Mouse (Mus musculus): ENCODE data around the gene Ypel2. TPM values are rescaled to one million over a fixed set of nuclear protein-coding genes. Genes with fewer than 3 reads are reported as not detected.

The Ypel2 gene
- total RNA-seq, 2 experiments from 2014 or later = 4.5 to 11.6 TPM

GRCm38 (mm10) chr11:86969041-86969821 is 24.3 kb downstream of the Ypel2 start:
- no peak for TF ChIP-seq CTCF (IDR thresholded peaks at IDR 0.05)
- DNase-seq = peak; percentile 6
- H3K4me3 ChIP-seq = no peak overlapping the region
- intact Hi-C loops (cut with DNase I) = no loop called here
- peak overlapping the region; percentile 32; the same call in 1 of the 2 replicates for H3K27ac ChIP-seq

GRCm38 (mm10) chr11:86967506-86967905 is 26.0 kb downstream of the Ypel2 start:
- peak overlapping the region; percentile 16; the same call in 1 of the 2 replicates for H3K27ac ChIP-seq
- TF ChIP-seq CTCF (IDR thresholded peaks at IDR 0.05) = no peak
- intact Hi-C loops (cut with DNase I) = no loop called here
- DNase-seq = peak; percentile 10
- H3K4me3 ChIP-seq = no peak overlapping the region

GRCm38 (mm10) chr11:86966696-86967095 is 26.8 kb downstream of the Ypel2 start:
- TF ChIP-seq CTCF (IDR thresholded peaks at IDR 0.05) = no peak
- intact Hi-C loops (cut with DNase I) = no loop called here
- H3K27ac ChIP-seq = no peak overlapping the region
- DNase-seq = no peak
- H3K4me3 ChIP-seq = no peak overlapping the region

- intact Hi-C loops (cut with DNase I) = no loop called here
- no peak overlapping the region for H3K27ac ChIP-seq
- TF ChIP-seq CTCF (IDR thresholded peaks at IDR 0.05) = no peak
Observed at GRCm38 (mm10) chr11:86965079-86965478, 28.4 kb downstream of the Ypel2 start.

DNA sequence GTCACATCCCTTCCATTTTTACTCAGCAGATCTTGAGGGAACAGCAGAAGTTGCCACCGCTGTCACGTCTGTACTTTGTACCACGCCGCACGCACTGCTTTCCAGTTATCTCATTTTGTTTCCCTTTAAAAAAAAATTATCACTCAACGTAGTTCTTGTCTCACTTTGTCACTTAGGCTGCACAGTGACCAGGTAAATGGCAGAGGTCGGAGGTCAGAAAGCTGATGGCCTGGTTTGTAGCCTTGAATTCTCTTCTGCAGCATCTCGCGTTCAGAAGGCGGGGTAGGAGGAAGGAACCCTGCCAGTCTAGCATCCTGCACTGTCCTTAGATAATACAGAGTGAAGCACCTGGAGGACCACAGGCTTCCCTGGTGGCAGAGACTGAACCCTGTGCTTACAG is 29.8 kb downstream of the Ypel2 start:
- Histone ChIP-seq H3K27ac (peak overlapping the region; percentile 94), H3K4me3 (no peak overlapping the region)
- DNase-seq = peak; percentile 15
- TF ChIP-seq CTCF (IDR thresholded peaks at IDR 0.05) = no peak
- intact Hi-C loops (cut with DNase I) = no loop called here

More at GRCm38 (mm10) chr11:86965079-86965478, 28.4 kb downstream of the Ypel2 start:
- peak; percentile 13 for DNase-seq
- H3K4me3 ChIP-seq = no peak overlapping the region

GRCm38 (mm10) chr11:86963027-86963426 is 30.5 kb downstream of the Ypel2 start:
- Histone ChIP-seq H3K4me3 (no peak overlapping the region; the same call in 1 of the 2 replicates), H3K27ac (peak overlapping the region; percentile 94)
- intact Hi-C loops (cut with DNase I) = no loop called here
- DNase-seq = peak; percentile 36
- TF ChIP-seq CTCF (IDR thresholded peaks at IDR 0.05) = no peak

- DNase-seq = peak; percentile 8
- H3K27ac ChIP-seq = peak overlapping the region; percentile 94
- no peak for TF ChIP-seq CTCF (IDR thresholded peaks at IDR 0.05)
- intact Hi-C loops (cut with DNase I) = no loop called here
- H3K4me3 ChIP-seq = peak overlapping the region; percentile 33
Observed at GRCm38 (mm10) chr11:86962362-86962761, 31.1 kb downstream of the Ypel2 start.

DNA sequence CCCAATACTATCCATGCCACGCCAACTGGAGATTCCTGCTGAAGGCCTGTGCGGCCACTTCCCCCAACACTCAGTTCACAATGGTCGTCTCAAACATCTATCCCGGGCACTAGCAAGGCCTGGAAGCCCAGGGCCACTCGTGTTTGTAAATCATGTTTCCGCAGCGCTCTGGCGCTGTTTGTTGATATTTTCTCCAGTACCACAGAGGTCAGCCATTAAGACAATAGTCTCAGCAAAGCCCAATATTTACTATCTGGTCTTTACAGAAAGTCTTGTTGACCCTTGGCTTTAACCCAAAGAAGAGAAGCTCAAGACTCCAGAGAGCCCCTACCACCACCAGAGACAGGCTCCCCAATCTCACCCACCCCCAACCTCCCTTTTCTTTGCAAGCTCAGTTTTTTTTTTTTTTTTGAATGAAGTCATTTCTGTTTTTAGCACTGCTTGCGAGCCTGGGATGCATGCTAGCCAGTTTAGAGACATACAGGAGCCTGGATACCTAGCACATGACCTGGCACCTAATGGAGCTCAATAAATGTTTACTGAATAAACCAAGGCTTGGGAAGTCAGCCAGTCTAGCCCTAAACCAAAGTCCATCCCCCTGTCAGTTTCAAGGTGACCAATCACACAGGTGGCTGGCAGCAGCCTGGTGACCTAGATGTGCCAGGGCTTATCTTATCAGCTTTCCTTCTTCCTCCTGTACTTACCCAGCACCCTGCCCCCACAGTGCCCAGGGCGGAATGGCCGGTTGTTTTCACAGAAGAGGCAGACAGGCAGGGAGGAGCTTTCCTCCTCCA is 31.8 kb downstream of the Ypel2 start:
- intact Hi-C loops (cut with DNase I) = no loop called here
- Histone ChIP-seq H3K27ac (peak overlapping the region; percentile 94), H3K4me3 (peak overlapping the region; percentile 33)
- DNase-seq = peak; percentile 72
- no peak for TF ChIP-seq CTCF (IDR thresholded peaks at IDR 0.05)

DNA sequence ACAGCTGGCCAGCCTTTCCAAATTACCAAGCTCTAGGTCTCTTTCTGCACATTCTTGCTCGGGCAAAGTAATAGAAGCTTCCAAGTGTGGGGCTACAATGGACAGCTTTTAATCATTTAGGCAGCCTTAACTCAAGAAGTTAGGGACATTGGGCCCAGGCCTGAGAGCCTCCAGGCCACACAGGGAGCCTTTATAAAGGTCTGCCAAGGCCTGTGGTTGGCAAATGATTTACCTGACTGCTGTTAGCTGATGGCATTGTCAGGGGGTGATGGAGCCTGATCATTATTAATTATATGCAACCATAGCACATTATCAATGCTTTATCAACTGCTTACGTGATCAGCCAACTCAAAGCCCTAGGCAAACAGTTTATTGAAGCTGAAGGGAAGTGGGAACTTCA is 33.2 kb downstream of the Ypel2 start:
- Histone ChIP-seq H3K27ac (peak overlapping the region; percentile 94), H3K4me3 (no peak overlapping the region)
- no peak for DNase-seq
- intact Hi-C loops (cut with DNase I) = no loop called here
- TF ChIP-seq CTCF (IDR thresholded peaks at IDR 0.05) = no peak

GRCm38 (mm10) chr11:86958721-86959675 is 34.5 kb downstream of the Ypel2 start:
- peak overlapping the region; percentile 50 for H3K4me3 ChIP-seq
- intact Hi-C loops (cut with DNase I) = loop anchor here (2.0 kb wide), 2 partner anchors 30 to 38 kb away; no protein-coding TSS in a partner anchor
- DNase-seq = peak; percentile 82
- peak overlapping the region; percentile 94 for H3K27ac ChIP-seq
- no peak for TF ChIP-seq CTCF (IDR thresholded peaks at IDR 0.05)

GRCm38 (mm10) chr11:86958182-86958581 is 35.3 kb downstream of the Ypel2 start:
- H3K4me3 ChIP-seq = peak overlapping the region; percentile 50
- DNase-seq = peak; percentile 57
- intact Hi-C loops (cut with DNase I) = loop anchor here (2.0 kb wide), 2 partner anchors 31 to 37 kb away; no protein-coding TSS in a partner anchor
- peak; percentile 13; the same call in 1 of the 2 replicates for TF ChIP-seq CTCF (IDR thresholded peaks at IDR 0.05)
- peak overlapping the region; percentile 94 for H3K27ac ChIP-seq

DNA sequence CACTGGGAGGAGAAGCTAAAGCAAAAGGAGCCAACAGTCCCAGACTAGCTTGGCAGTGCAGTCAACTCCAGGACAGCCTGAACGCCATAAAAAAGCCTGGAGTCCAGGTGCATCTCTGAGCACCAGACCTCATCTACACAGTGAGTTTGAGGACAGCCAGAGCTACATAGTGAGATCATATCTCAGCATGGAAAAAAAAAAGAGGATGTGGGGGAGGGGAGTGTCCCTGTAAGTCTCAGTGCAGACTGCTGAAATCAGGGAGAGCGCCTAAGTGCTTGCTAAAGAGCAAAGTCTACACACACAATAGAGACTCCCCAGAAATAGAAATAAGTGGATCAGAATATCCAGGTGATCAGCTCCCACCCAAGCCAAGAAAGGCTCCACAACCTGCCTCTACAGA is 37.1 kb downstream of the Ypel2 start:
- no peak overlapping the region for H3K4me3 ChIP-seq
- no peak for TF ChIP-seq CTCF (IDR thresholded peaks at IDR 0.05)
- H3K27ac ChIP-seq = peak overlapping the region; percentile 94
- DNase-seq = no peak
- intact Hi-C loops (cut with DNase I) = no loop called here

Data from gastrocnemius, adult 2 months (tissue).